Mouse (Mus musculus): ENCODE data around the gene Phldb1.

- TF ChIP-seq POLR2A (IDR thresholded peaks at IDR 0.05; ENCODE audit: borderline replicate concordance, control insufficient read depth, low read depth, low read length): no peak
- TF ChIP-seq CTCF (IDR thresholded peaks at IDR 0.05; ENCODE audit: control insufficient read depth, insufficient read depth, low read length): no peak
These were observed 21.4 kb downstream of the Phldb1 start for GRCm38 (mm10) chr9:44713574-44713973.

Data from bone marrow, adult 2 months (tissue).